Mouse (Mus musculus): ENCODE data around the gene Bud23. TPM values are rescaled to one million over a fixed set of nuclear protein-coding genes. Genes with fewer than 3 reads are reported as not detected.

The Bud23 gene
- polyA plus RNA-seq, 1 experiment, result 125 TPM

- peaks cover 9% of the 10 kb centered on the region; the same call in 1 of the 2 replicates for H3K27me3 ChIP-seq (ENCODE audit: control insufficient read depth, insufficient read depth, low read length)
- WGBS, result 2% methylated on average over 48 of the region's 48 CpGs
- H3K36me3 ChIP-seq (ENCODE audit: control insufficient read depth, insufficient read depth, low read length), result no peaks in the 10 kb centered on the region
- peaks cover 10% of the 10 kb centered on the region for H3K4me1 ChIP-seq (replicated peaks; ENCODE audit: control insufficient read depth, insufficient read depth, low read length)
- peak; percentile 51 for DNase-seq
- TF ChIP-seq CTCF (IDR thresholded peaks at IDR 0.05; ENCODE audit: borderline replicate concordance, control insufficient read depth, extremely low read depth, insufficient read depth, low read length, poor library complexity) (no peak), POLR2A (IDR thresholded peaks at IDR 0.05; ENCODE audit: control insufficient read depth, extremely low read depth, insufficient read depth, low read length, poor library complexity) (no peak)
- H3K27ac ChIP-seq (ENCODE audit: control insufficient read depth, insufficient read depth, low read length), result no peak overlapping the region
- peak overlapping the region; percentile 18 for H3K4me3 ChIP-seq (ENCODE audit: control insufficient read depth, insufficient read depth, low read length)
Measured at GRCm38 (mm10) chr5:135106758-135107256, 42.0 kb upstream of the Bud23 start.

GRCm38 (mm10) chr5:135103999-135104660 lies 39.4 kb upstream of the Bud23 start:
- peaks cover 9% of the 10 kb centered on the region; the same call in 1 of the 2 replicates for H3K27me3 ChIP-seq (ENCODE audit: control insufficient read depth, insufficient read depth, low read length)
- no peak overlapping the region for H3K27ac ChIP-seq (ENCODE audit: control insufficient read depth, insufficient read depth, low read length)
- TF ChIP-seq POLR2A (IDR thresholded peaks at IDR 0.05; ENCODE audit: control insufficient read depth, extremely low read depth, insufficient read depth, low read length, poor library complexity), result no peak
- TF ChIP-seq CTCF (IDR thresholded peaks at IDR 0.05; ENCODE audit: borderline replicate concordance, control insufficient read depth, extremely low read depth, insufficient read depth, low read length, poor library complexity), result no peak
- H3K4me1 ChIP-seq (replicated peaks; ENCODE audit: control insufficient read depth, insufficient read depth, low read length), result peaks cover 10% of the 10 kb centered on the region
- H3K36me3 ChIP-seq (ENCODE audit: control insufficient read depth, insufficient read depth, low read length), result no peaks in the 10 kb centered on the region
- no peak for DNase-seq
- H3K4me3 ChIP-seq (ENCODE audit: control insufficient read depth, insufficient read depth, low read length), result no peak overlapping the region
- 60% methylated on average over 11 of the region's 11 CpGs for WGBS

- Histone ChIP-seq H3K4me3 (ENCODE audit: control insufficient read depth, insufficient read depth, low read length) (no peak overlapping the region), H3K27me3 (ENCODE audit: control insufficient read depth, insufficient read depth, low read length) (no peaks in the 10 kb centered on the region), H3K27ac (ENCODE audit: control insufficient read depth, insufficient read depth, low read length) (no peak overlapping the region), H3K36me3 (ENCODE audit: control insufficient read depth, insufficient read depth, low read length) (no peaks in the 10 kb centered on the region), H3K4me1 (replicated peaks; ENCODE audit: control insufficient read depth, insufficient read depth, low read length) (no peaks in the 10 kb centered on the region)
- 26% methylated on average over 1 of the region's 1 CpGs for WGBS
- no peak for DNase-seq
- no peak for TF ChIP-seq CTCF (IDR thresholded peaks at IDR 0.05; ENCODE audit: borderline replicate concordance, control insufficient read depth, extremely low read depth, insufficient read depth, low read length, poor library complexity)
- no peak for TF ChIP-seq POLR2A (IDR thresholded peaks at IDR 0.05; ENCODE audit: control insufficient read depth, extremely low read depth, insufficient read depth, low read length, poor library complexity)
Measured at GRCm38 (mm10) chr5:135100981-135101380, 36.2 kb upstream of the Bud23 start.

- no peaks in the 10 kb centered on the region for H3K4me1 ChIP-seq (replicated peaks; ENCODE audit: control insufficient read depth, insufficient read depth, low read length)
- no peak within 1 kb of the TSS for H3K27ac ChIP-seq (ENCODE audit: control insufficient read depth, insufficient read depth, low read length)
- H3K27me3 ChIP-seq (ENCODE audit: control insufficient read depth, insufficient read depth, low read length), result peaks cover 4% of the 10 kb centered on the region; the same call in 1 of the 2 replicates
- no peaks in the 10 kb centered on the region for H3K36me3 ChIP-seq (ENCODE audit: control insufficient read depth, insufficient read depth, low read length)
- no peak for DNase-seq
- H3K4me3 ChIP-seq (ENCODE audit: control insufficient read depth, insufficient read depth, low read length), result no peak within 1 kb of the TSS
- WGBS, result 9% methylated on average over 39 of the region's 39 CpGs
- TF ChIP-seq CTCF (IDR thresholded peaks at IDR 0.05; ENCODE audit: borderline replicate concordance, control insufficient read depth, extremely low read depth, insufficient read depth, low read length, poor library complexity) (no peak), POLR2A (IDR thresholded peaks at IDR 0.05; ENCODE audit: control insufficient read depth, extremely low read depth, insufficient read depth, low read length, poor library complexity) (no peak)
Measured at GRCm38 (mm10) chr5:135089653-135090052, 24.9 kb upstream of the Bud23 start, which contains the start of gene Mlxipl. TSS of gene Mlxipl (plus strand) at chr5:135089890.

GRCm38 (mm10) chr5:135086871-135087270 lies 22.1 kb upstream of the Bud23 start:
- H3K27ac ChIP-seq (ENCODE audit: control insufficient read depth, insufficient read depth, low read length), result no peak overlapping the region
- TF ChIP-seq POLR2A (IDR thresholded peaks at IDR 0.05; ENCODE audit: control insufficient read depth, extremely low read depth, insufficient read depth, low read length, poor library complexity) (no peak), CTCF (IDR thresholded peaks at IDR 0.05; ENCODE audit: borderline replicate concordance, control insufficient read depth, extremely low read depth, insufficient read depth, low read length, poor library complexity) (no peak)
- no peak for DNase-seq
- no peaks in the 10 kb centered on the region for H3K36me3 ChIP-seq (ENCODE audit: control insufficient read depth, insufficient read depth, low read length)
- H3K27me3 ChIP-seq (ENCODE audit: control insufficient read depth, insufficient read depth, low read length), result peaks cover 4% of the 10 kb centered on the region; the same call in 1 of the 2 replicates
- 59% methylated on average over 4 of the region's 4 CpGs for WGBS
- no peaks in the 10 kb centered on the region for H3K4me1 ChIP-seq (replicated peaks; ENCODE audit: control insufficient read depth, insufficient read depth, low read length)
- no peak overlapping the region for H3K4me3 ChIP-seq (ENCODE audit: control insufficient read depth, insufficient read depth, low read length)

- no peaks in the 10 kb centered on the region; the same call in 1 of the 2 replicates for H3K27me3 ChIP-seq (ENCODE audit: control insufficient read depth, insufficient read depth, low read length)
- peaks cover 8% of the 10 kb centered on the region for H3K4me1 ChIP-seq (replicated peaks; ENCODE audit: control insufficient read depth, insufficient read depth, low read length)
- 88% methylated on average over 5 of the region's 5 CpGs for WGBS
- TF ChIP-seq POLR2A (IDR thresholded peaks at IDR 0.05; ENCODE audit: control insufficient read depth, extremely low read depth, insufficient read depth, low read length, poor library complexity) (no peak), CTCF (IDR thresholded peaks at IDR 0.05; ENCODE audit: borderline replicate concordance, control insufficient read depth, extremely low read depth, insufficient read depth, low read length, poor library complexity) (no peak)
- no peak for DNase-seq
- no peaks in the 10 kb centered on the region for H3K36me3 ChIP-seq (ENCODE audit: control insufficient read depth, insufficient read depth, low read length)
- H3K27ac ChIP-seq (ENCODE audit: control insufficient read depth, insufficient read depth, low read length), result no peak overlapping the region
- no peak overlapping the region for H3K4me3 ChIP-seq (ENCODE audit: control insufficient read depth, insufficient read depth, low read length)
Measured at GRCm38 (mm10) chr5:135080539-135080938, 15.8 kb upstream of the Bud23 start.
